Comparison of ENCODE assay signal across 18 mouse cellular contexts in genomic region chr5:74113961-74114689, GRCm38 (mm10). TPM values are rescaled to one million over a fixed set of nuclear protein-coding genes. Genes with fewer than 3 reads are reported as not detected.
DNase-seq lines count a peak whose midpoint lies in the region; ATAC-seq lines count a peak whose summit lies in the region.
"Had no signal": no experiment of that assay in that cellular context is flagged by ENCODE, and none has a peak within 500 bp of the region (broad histone marks: within the 10 kb centered on the region; RNA-seq: fewer than 3 reads in every experiment).

No protein-coding gene starts in this region.

- H3K27me3 ChIP-seq in forebrain, embryonic 13.5 days: no peaks in the 10 kb centered on the region
- H3K27me3 ChIP-seq in forebrain, embryonic 11.5 days (ENCODE audit: control insufficient read depth, insufficient read depth, low read length): no peaks in the 10 kb centered on the region
- no peaks in the 10 kb centered on the region for H3K27me3 ChIP-seq in forebrain, embryonic 14.5 days (replicated peaks; ENCODE audit: control insufficient read depth, insufficient read depth, low read length)
- H3K27me3 ChIP-seq: embryonic facial prominence, embryonic 12.5 days; heart, embryonic 13.5 days; hindbrain, embryonic 15.5 days had no signal

- H3K9ac ChIP-seq in forebrain, embryonic 13.5 days: no peak overlapping the region
- H3K9ac ChIP-seq in forebrain, embryonic 11.5 days (ENCODE audit: low read length): no peak overlapping the region
- H3K9ac ChIP-seq in forebrain, embryonic 14.5 days (ENCODE audit: low read length): no peak overlapping the region
- H3K9ac ChIP-seq: embryonic facial prominence, embryonic 12.5 days; heart, embryonic 13.5 days; hindbrain, embryonic 15.5 days had no signal

- 73% methylated on average over 7 of the region's 7 CpGs for WGBS in forebrain, embryonic 13.5 days
- WGBS in forebrain, embryonic 11.5 days: 84% methylated on average over 7 of the region's 7 CpGs
- WGBS in forebrain, embryonic 14.5 days: 69% methylated on average over 7 of the region's 7 CpGs

- no peak for DNase-seq in forebrain, embryonic 11.5 days (ENCODE audit: low spot score)
- DNase-seq in layer of hippocampus, adult 9-11 months: peak; percentile 34
- no peak for DNase-seq in layer of hippocampus, adult 11-12 months (ENCODE audit: low spot score)
- peak; percentile 23 for DNase-seq in brain, adult 2 months (ENCODE audit: low read depth, low spot score)
- DNase-seq in forebrain, embryonic 14.5 days (ENCODE audit: low spot score): peak; percentile 42
- no peak for DNase-seq in cerebellum, adult 11-12 months
- DNase-seq: adrenal gland, postnatal 14 days; cerebellum, adult 11 months; cerebellum, adult 9-10 months; cerebellum, postnatal 25 days; gastrocnemius, postnatal 14 days; heart, postnatal 36 days had no signal

- H3K9me3 ChIP-seq in forebrain, embryonic 13.5 days (replicated peaks): no peaks in the 10 kb centered on the region
- H3K9me3 ChIP-seq in forebrain, embryonic 11.5 days (ENCODE audit: control insufficient read depth, low read length): no peaks in the 10 kb centered on the region
- no peaks in the 10 kb centered on the region for H3K9me3 ChIP-seq in forebrain, embryonic 14.5 days (replicated peaks; ENCODE audit: control insufficient read depth, low read length)
- H3K9me3 ChIP-seq: hindbrain, embryonic 15.5 days had no signal

- no peaks in the 10 kb centered on the region for H3K36me3 ChIP-seq in forebrain, embryonic 13.5 days (ENCODE audit: poor library complexity, severe bottlenecking)
- H3K36me3 ChIP-seq in forebrain, embryonic 11.5 days (ENCODE audit: control insufficient read depth, insufficient read depth, low read length): no peaks in the 10 kb centered on the region
- no peaks in the 10 kb centered on the region for H3K36me3 ChIP-seq in forebrain, embryonic 14.5 days (ENCODE audit: control insufficient read depth, insufficient read depth, low read length)
- H3K36me3 ChIP-seq: embryonic facial prominence, embryonic 12.5 days; heart, embryonic 13.5 days; hindbrain, embryonic 15.5 days had no signal

- 0 out of 2 replicates have a peak, but pooled peaks cover 6% of the 10 kb centered on the region for H3K4me1 ChIP-seq in forebrain, embryonic 13.5 days
- H3K4me1 ChIP-seq in forebrain, embryonic 11.5 days (replicated peaks; ENCODE audit: control insufficient read depth, insufficient read depth, low read length): no peaks in the 10 kb centered on the region
- H3K4me1 ChIP-seq in forebrain, embryonic 14.5 days (ENCODE audit: control insufficient read depth, insufficient read depth, low read length): no peaks in the 10 kb centered on the region
- H3K4me1 ChIP-seq: embryonic facial prominence, embryonic 12.5 days; heart, embryonic 13.5 days; hindbrain, embryonic 15.5 days had no signal

- ATAC-seq in forebrain, embryonic 13.5 days: peak; percentile 62; the same call in 1 of the 2 replicates
- ATAC-seq in forebrain, embryonic 11.5 days (replicated peaks; ENCODE audit: low FRiP score): no peak
- ATAC-seq in forebrain, embryonic 14.5 days: peak; percentile 78
- no peak for ATAC-seq in monocyte, adult 5-6 weeks (replicated peaks; ENCODE audit: insufficient number of reproducible peaks, low FRiP score, low TSS enrichment, poor library complexity, severe bottlenecking)
- ATAC-seq: intestine, embryonic 16.5 days had no signal

- no peak overlapping the region for H3K4me2 ChIP-seq in forebrain, embryonic 13.5 days
- H3K4me2 ChIP-seq in forebrain, embryonic 11.5 days (ENCODE audit: low read depth, low read length, severe bottlenecking): no peak overlapping the region
- no peak overlapping the region for H3K4me2 ChIP-seq in forebrain, embryonic 14.5 days (ENCODE audit: low read length)
- H3K4me2 ChIP-seq: embryonic facial prominence, embryonic 12.5 days; heart, embryonic 13.5 days; hindbrain, embryonic 15.5 days had no signal

- H3K4me3 ChIP-seq in forebrain, embryonic 13.5 days: no peak overlapping the region
- no peak overlapping the region for H3K4me3 ChIP-seq in forebrain, embryonic 11.5 days (ENCODE audit: low read depth, low read length)
- no peak overlapping the region for H3K4me3 ChIP-seq in forebrain, embryonic 14.5 days (ENCODE audit: low read depth, low read length)
- H3K4me3 ChIP-seq: embryonic facial prominence, embryonic 12.5 days; heart, embryonic 13.5 days; hindbrain, embryonic 15.5 days had no signal

- H3K27ac ChIP-seq in forebrain, embryonic 13.5 days: no peak overlapping the region
- H3K27ac ChIP-seq in forebrain, embryonic 11.5 days (ENCODE audit: low read depth, low read length): no peak overlapping the region
- H3K27ac ChIP-seq in forebrain, embryonic 14.5 days (ENCODE audit: low read depth, low read length): 0 out of 2 replicates have a peak overlapping the region, but pooled peaks have one; percentile 27
- H3K27ac ChIP-seq: embryonic facial prominence, embryonic 12.5 days; heart, embryonic 13.5 days; hindbrain, embryonic 15.5 days had no signal

RNA-seq across cellular contexts. Expression of gene Usp46, which starts 45.9 kb away (rescaled TPM):
- polyA plus RNA-seq in forebrain, embryonic 13.5 days (2015; fragmentation: Nextera tagmentation; extraction: Ambion mirVana): 24.8 and 25.9 TPM in 2 replicates
- polyA plus RNA-seq in forebrain, embryonic 11.5 days (2014; fragmentation: Nextera tagmentation; extraction: Ambion mirVana): 33.5 and 36.2 TPM in 2 replicates
- 31.8 and 41.6 TPM in 2 replicates for polyA plus RNA-seq in forebrain, embryonic 14.5 days (2014; fragmentation: Nextera tagmentation; extraction: Ambion mirVana)
- total RNA-seq in monocyte, adult 5-6 weeks (2017): 1.8 to 10.5 TPM (median 5.8 TPM) in 3 replicates

Comparison
In these comparisons a context has a peak if more than half of its experiments do, and no peak if none do; other contexts are left out.
1. ATAC-seq: peak in forebrain, embryonic 13.5 days (single experiment) and forebrain, embryonic 14.5 days (single experiment); none in forebrain, embryonic 11.5 days (single experiment) and monocyte, adult 5-6 weeks (single experiment).
2. DNase-seq: peak in layer of hippocampus, adult 9-11 months (single experiment), brain, adult 2 months (single experiment) and forebrain, embryonic 14.5 days (single experiment); none in forebrain, embryonic 11.5 days (single experiment), layer of hippocampus, adult 11-12 months (single experiment) and cerebellum, adult 11-12 months (single experiment).